Comparison of ENCODE assay signal across 22 mouse cellular contexts in genomic region chr10:61425047-61425446, GRCm38 (mm10). TPM values are rescaled to one million over a fixed set of nuclear protein-coding genes. Genes with fewer than 3 reads are reported as not detected.
A peak's percentile ranks its signal among the peaks of the same experiment; 100 is the strongest.
DNase-seq lines count a peak whose midpoint lies in the region; ATAC-seq and TF ChIP-seq lines count a peak whose summit lies in the region.
"Had no signal": no experiment of that assay in that cellular context is flagged by ENCODE, and none has a peak within 500 bp of the region (broad histone marks: within the 10 kb centered on the region; RNA-seq: fewer than 3 reads in every experiment).

No protein-coding gene starts in this region.

- H3K4me2 ChIP-seq in kidney, embryonic 15.5 days: no peak overlapping the region
- H3K4me2 ChIP-seq in lung, postnatal 0 days (replicated peaks; ENCODE audit: low read depth, low read length): no peak overlapping the region
- no peak overlapping the region for H3K4me2 ChIP-seq in liver, postnatal 0 days (ENCODE audit: low read depth, low read length)
- H3K4me2 ChIP-seq in forebrain, postnatal 0 days (ENCODE audit: low read depth): no peak overlapping the region
- H3K4me2 ChIP-seq: embryonic facial prominence, embryonic 12.5 days; lung, embryonic 14.5 days; neural tube, embryonic 12.5 days had no signal

- peaks cover 9% of the 10 kb centered on the region for H3K4me1 ChIP-seq in kidney, embryonic 15.5 days
- H3K4me1 ChIP-seq in lung, postnatal 0 days (ENCODE audit: insufficient read depth, low read depth, low read length): no peaks in the 10 kb centered on the region
- H3K4me1 ChIP-seq in liver, postnatal 0 days (ENCODE audit: insufficient read depth): peaks cover 23% of the 10 kb centered on the region
- H3K4me1 ChIP-seq in forebrain, postnatal 0 days (ENCODE audit: insufficient read depth): no peaks in the 10 kb centered on the region

- no peak for ATAC-seq in kidney, embryonic 15.5 days (replicated peaks; ENCODE audit: low FRiP score)
- no peak for ATAC-seq in lung, postnatal 0 days
- no peak for ATAC-seq in liver, postnatal 0 days
- no peak for ATAC-seq in forebrain, postnatal 0 days

- H3K36me3 ChIP-seq in kidney, embryonic 15.5 days: peaks cover 9% of the 10 kb centered on the region
- no peaks in the 10 kb centered on the region; the same call in 1 of the 2 replicates for H3K36me3 ChIP-seq in lung, postnatal 0 days (ENCODE audit: insufficient read depth, low read length)
- H3K36me3 ChIP-seq in liver, postnatal 0 days (replicated peaks; ENCODE audit: insufficient read depth, low read length): peaks cover 2% of the 10 kb centered on the region; the same call in 1 of the 2 replicates
- peaks cover 9% of the 10 kb centered on the region for H3K36me3 ChIP-seq in forebrain, postnatal 0 days (ENCODE audit: insufficient read depth)

- H3K9me3 ChIP-seq in kidney, embryonic 15.5 days (replicated peaks): no peaks in the 10 kb centered on the region
- H3K9me3 ChIP-seq in lung, postnatal 0 days (ENCODE audit: low read length): no peaks in the 10 kb centered on the region
- no peaks in the 10 kb centered on the region for H3K9me3 ChIP-seq in liver, postnatal 0 days (ENCODE audit: low read length)
- no peaks in the 10 kb centered on the region for H3K9me3 ChIP-seq in forebrain, postnatal 0 days (ENCODE audit: low read length)
- H3K9me3 ChIP-seq: embryonic facial prominence, embryonic 12.5 days; hindbrain, embryonic 10.5 days; limb, embryonic 13.5 days; neural tube, embryonic 12.5 days had no signal

- peaks cover 9% of the 10 kb centered on the region for H3K27me3 ChIP-seq in kidney, embryonic 15.5 days
- H3K27me3 ChIP-seq in lung, postnatal 0 days (replicated peaks; ENCODE audit: insufficient read depth, low read length): no peaks in the 10 kb centered on the region
- H3K27me3 ChIP-seq in liver, postnatal 0 days (ENCODE audit: insufficient read depth, low read length): peaks cover 2% of the 10 kb centered on the region
- H3K27me3 ChIP-seq in forebrain, postnatal 0 days (ENCODE audit: insufficient read depth, low read length): peaks cover 4% of the 10 kb centered on the region

- DNase-seq in kidney, adult 11 months: peak; percentile 66
- DNase-seq in lung, postnatal 10 days: peak; percentile 18
- no peak for DNase-seq in lung, postnatal 0 days (ENCODE audit: low spot score)
- peak; percentile 48 for DNase-seq in kidney, postnatal 10 days
- DNase-seq in liver, postnatal 0 days: no peak
- DNase-seq in forebrain, postnatal 0 days: no peak
- DNase-seq: cerebellum, adult 11 months; cerebellum, adult 9-11 months; gastrocnemius, postnatal 36 days had no signal

- no peak overlapping the region for H3K4me3 ChIP-seq in kidney, embryonic 15.5 days (replicated peaks)
- H3K4me3 ChIP-seq in lung, postnatal 0 days (ENCODE audit: low read depth, low read length): no peak overlapping the region
- no peak overlapping the region for H3K4me3 ChIP-seq in liver, postnatal 0 days (ENCODE audit: low read depth, low read length)
- H3K4me3 ChIP-seq in forebrain, postnatal 0 days (ENCODE audit: low read depth, low read length): no peak overlapping the region
- H3K4me3 ChIP-seq: embryonic facial prominence, embryonic 12.5 days; hindbrain, embryonic 10.5 days; limb, embryonic 13.5 days; neural tube, embryonic 12.5 days had no signal

- no peak overlapping the region for H3K27ac ChIP-seq in kidney, embryonic 15.5 days
- H3K27ac ChIP-seq in lung, postnatal 0 days (ENCODE audit: low read length): no peak overlapping the region
- H3K27ac ChIP-seq in liver, postnatal 0 days (ENCODE audit: low read depth): peak overlapping the region; percentile 79
- no peak overlapping the region for H3K27ac ChIP-seq in forebrain, postnatal 0 days (ENCODE audit: low read depth, low read length)
- H3K27ac ChIP-seq: embryonic facial prominence, embryonic 12.5 days; kidney, postnatal 0 days; limb, embryonic 13.5 days; neural tube, embryonic 12.5 days had no signal

- 57% methylated on average over 2 of the region's 2 CpGs for WGBS in kidney, embryonic 15.5 days
- WGBS in lung, postnatal 0 days: 64% methylated on average over 2 of the region's 2 CpGs
- WGBS in liver, postnatal 0 days (ENCODE audit: insufficient replicate concordance): 48% methylated on average over 2 of the region's 2 CpGs
- WGBS in forebrain, postnatal 0 days: 62% methylated on average over 2 of the region's 2 CpGs

- TF ChIP-seq EP300 in lung, postnatal 0 days (IDR thresholded peaks at IDR 0.05): no peak
- no peak for TF ChIP-seq EP300 in liver, postnatal 0 days (IDR thresholded peaks at IDR 0.05; ENCODE audit: low read depth)

- H3K9ac ChIP-seq in kidney, embryonic 15.5 days: no peak overlapping the region
- H3K9ac ChIP-seq in lung, postnatal 0 days (replicated peaks; ENCODE audit: low read depth): no peak overlapping the region
- no peak overlapping the region for H3K9ac ChIP-seq in liver, postnatal 0 days (replicated peaks)
- no peak overlapping the region for H3K9ac ChIP-seq in forebrain, postnatal 0 days
- H3K9ac ChIP-seq: embryonic facial prominence, embryonic 12.5 days; limb, embryonic 13.5 days; lung, embryonic 14.5 days; neural tube, embryonic 12.5 days had no signal

- no peak for TF ChIP-seq CTCF in lung, postnatal 0 days (IDR thresholded peaks at IDR 0.05)
- TF ChIP-seq CTCF in liver, postnatal 0 days (IDR thresholded peaks at IDR 0.05; ENCODE audit: low read depth): no peak
- TF ChIP-seq CTCF in forebrain, postnatal 0 days (IDR thresholded peaks at IDR 0.05; ENCODE audit: low read depth): no peak

RNA-seq across cellular contexts. Expression of gene Nodal, which starts 7.3 kb away (rescaled TPM):
- 0.38 and 0.42 TPM in 2 replicates for polyA plus RNA-seq in kidney, embryonic 15.5 days (2015; fragmentation: Nextera tagmentation; extraction: Ambion mirVana)
- 0.37 TPM in 2 replicates for polyA plus RNA-seq in lung, postnatal 0 days (2015; fragmentation: Nextera tagmentation; extraction: Ambion mirVana)
- 0.08 and 0.19 TPM in 2 replicates for polyA plus RNA-seq in liver, postnatal 0 days (2015; fragmentation: Nextera tagmentation; extraction: Ambion mirVana)
- 0.54 TPM in 1 of 2 replicates, not detected in the other for total RNA-seq in forebrain, postnatal 0 days (2014; rRNA removed)
- polyA plus RNA-seq in forebrain, postnatal 0 days (2015; fragmentation: Nextera tagmentation; extraction: Ambion mirVana): 0.13 and 0.16 TPM in 2 replicates
- total RNA-seq: adrenal gland, postnatal 36 days; megakaryocyte-erythroid progenitor cell, adult 5-6 weeks; MEL had no signal
- polyA plus RNA-seq: C2C12; forebrain, embryonic 11.5 days; midbrain, embryonic 14.5 days; neural tube, embryonic 12.5 days had no signal

RNA-seq across cellular contexts. Expression of gene Eif4ebp2, which starts 27.4 kb away (rescaled TPM):
- 69.4 and 70.0 TPM in 2 replicates for polyA plus RNA-seq in kidney, embryonic 15.5 days (2015; fragmentation: Nextera tagmentation; extraction: Ambion mirVana)
- polyA plus RNA-seq in lung, postnatal 0 days (2015; fragmentation: Nextera tagmentation; extraction: Ambion mirVana): 61.3 and 62.5 TPM in 2 replicates
- 43.6 and 46.4 TPM in 2 replicates for polyA plus RNA-seq in liver, postnatal 0 days (2015; fragmentation: Nextera tagmentation; extraction: Ambion mirVana)
- 14.6 and 18.6 TPM in 2 replicates for total RNA-seq in forebrain, postnatal 0 days (2014; rRNA removed)
- polyA plus RNA-seq in forebrain, postnatal 0 days (2015; fragmentation: Nextera tagmentation; extraction: Ambion mirVana): 42.3 and 49.1 TPM in 2 replicates

RNA-seq across cellular contexts. Expression of gene Pald1, which starts 41.7 kb away (rescaled TPM):
- polyA plus RNA-seq in kidney, embryonic 15.5 days (2015; fragmentation: Nextera tagmentation; extraction: Ambion mirVana): 33.5 and 37.3 TPM in 2 replicates
- polyA plus RNA-seq in lung, postnatal 0 days (2015; fragmentation: Nextera tagmentation; extraction: Ambion mirVana): 30.4 and 36.0 TPM in 2 replicates
- polyA plus RNA-seq in liver, postnatal 0 days (2015; fragmentation: Nextera tagmentation; extraction: Ambion mirVana): 3.7 and 3.8 TPM in 2 replicates
- total RNA-seq in forebrain, postnatal 0 days (2014; rRNA removed): 20.2 and 23.7 TPM in 2 replicates
- 12.4 and 14.4 TPM in 2 replicates for polyA plus RNA-seq in forebrain, postnatal 0 days (2015; fragmentation: Nextera tagmentation; extraction: Ambion mirVana)
- total RNA-seq: megakaryocyte-erythroid progenitor cell, adult 5-6 weeks had no signal

RNA-seq across cellular contexts. Expression of gene Lrrc20, which starts 50.6 kb away (rescaled TPM):
- polyA plus RNA-seq in kidney, embryonic 15.5 days (2015; fragmentation: Nextera tagmentation; extraction: Ambion mirVana): 8.1 and 8.4 TPM in 2 replicates
- 5.8 and 6.6 TPM in 2 replicates for polyA plus RNA-seq in lung, postnatal 0 days (2015; fragmentation: Nextera tagmentation; extraction: Ambion mirVana)
- polyA plus RNA-seq in liver, postnatal 0 days (2015; fragmentation: Nextera tagmentation; extraction: Ambion mirVana): 3.0 TPM in 2 replicates
- 16.8 and 19.5 TPM in 2 replicates for total RNA-seq in forebrain, postnatal 0 days (2014; rRNA removed)
- polyA plus RNA-seq in forebrain, postnatal 0 days (2015; fragmentation: Nextera tagmentation; extraction: Ambion mirVana): 15.9 and 16.0 TPM in 2 replicates

Comparison
In these comparisons a context has a peak if more than half of its experiments do, and no peak if none do; other contexts are left out.
1. DNase-seq: peak in kidney, adult 11 months (single experiment), lung, postnatal 10 days (single experiment) and kidney, postnatal 10 days (single experiment); none in lung, postnatal 0 days (single experiment), liver, postnatal 0 days (single experiment) and forebrain, postnatal 0 days (single experiment).